Mouse (Mus musculus) kidney, adult 11 months (tissue): ENCODE measurements around the gene Olfr591.
"Not testable (repeated sequence)": the region's sequence is repeated elsewhere in the genome, so short reads cannot be mapped to it uniquely, and the experiment has no call there.

Experiments
- DNase-seq: peaks from one replicate; pipeline ENCODE4 v3.0.0; 2022

Gene Olfr591

GRCm38 (mm10) chr7:103178240-103178639, at the start of gene Olfr591:
TSS of gene Olfr591 (minus strand) at chr7:103178340.
- DNase-seq: no peak

- DNase-seq: no peak
These were observed 38.6 kb upstream of the Olfr591 start, which contains the start of gene Olfr594 for GRCm38 (mm10) chr7:103216696-103217095. TSS of gene Olfr594 (plus strand) at chr7:103216996.

- DNase-seq: not testable (repeated sequence)
These were observed 33.9 kb upstream of the Olfr591 start for GRCm38 (mm10) chr7:103212050-103212449.

- DNase-seq: no peak
These were observed 33.4 kb upstream of the Olfr591 start, which contains the start of gene Olfr593 for GRCm38 (mm10) chr7:103211562-103211961. TSS of gene Olfr593 (plus strand) at chr7:103211862.

- DNase-seq: not testable (repeated sequence)
These were observed 6.4 kb upstream of the Olfr591 start, which contains the start of gene Olfr592 for GRCm38 (mm10) chr7:103184503-103184902. TSS of gene Olfr592 (plus strand) at chr7:103184803.

- no peak for DNase-seq
These were observed 8.4 kb downstream of the Olfr591 start for GRCm38 (mm10) chr7:103169697-103170096.

- no peak for DNase-seq
These were observed 21.9 kb downstream of the Olfr591 start, which contains the start of gene Olfr589 for GRCm38 (mm10) chr7:103156256-103156655. TSS of gene Olfr589 (minus strand) at chr7:103156356.

GRCm38 (mm10) chr7:103140579-103140978, 37.6 kb downstream of the Olfr591 start, which contains the start of gene Olfr588-ps1:
TSS of gene Olfr588-ps1 (plus strand) at chr7:103140879.
- no peak for DNase-seq

GRCm38 (mm10) chr7:103125538-103125937, 52.6 kb downstream of the Olfr591 start, which contains the start of gene Olfr586:
TSS of gene Olfr586 (minus strand) at chr7:103125638.
- no peak for DNase-seq

GRCm38 (mm10) chr7:103119406-103119805, 58.7 kb downstream of the Olfr591 start:
- DNase-seq: no peak
